Mouse (Mus musculus) gastrocnemius, adult 8-10 months (tissue): ENCODE data around the gene Pan2. TPM values are rescaled to one million over a fixed set of nuclear protein-coding genes. Genes with fewer than 3 reads are reported as not detected.
A peak's percentile ranks its signal among the peaks of the same experiment; 100 is the strongest.

ENCODE experiments used
- DNase-seq, 2 experiments: peaks; one replicate each; pipeline ENCODE4 v3.0.0; 2022; ENCODE audit warnings: low spot score in 2 of 2
- total RNA-seq, 4 experiments: library from RNA; stranded (reverse); gene quantifications; 2 replicates each; pipeline ENCODE4 v1.2.4; 2022

The Pan2 gene
- total RNA-seq, 4 experiments from 2014 or later = 2.6 to 3.9 (median 3.2) TPM

GRCm38 (mm10) chr10:128336195-128336594 lies 33.1 kb downstream of the Pan2 start:
- DNase-seq = no peak

DNA sequence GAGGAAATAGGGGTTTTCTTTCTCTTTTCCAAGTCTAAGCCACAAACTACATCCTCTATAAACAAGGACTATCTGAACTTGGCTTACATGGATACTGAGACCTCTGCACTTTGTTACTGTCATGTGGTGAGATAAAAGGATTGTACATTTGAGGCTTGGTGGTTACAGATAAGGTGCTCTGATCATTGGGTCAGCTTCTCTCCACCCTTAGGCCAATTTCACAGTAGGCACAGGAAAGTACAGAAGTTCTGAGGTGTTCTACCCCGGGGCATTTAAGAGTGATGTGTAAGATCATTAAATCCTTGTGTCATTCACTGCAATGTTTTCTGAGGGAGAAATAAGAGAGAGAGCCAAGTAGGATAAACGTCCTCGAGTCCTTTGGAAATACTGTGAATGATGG lies 33.5 kb downstream of the Pan2 start:
- DNase-seq = no peak

GRCm38 (mm10) chr10:128337306-128338181 lies 34.4 kb downstream of the Pan2 start, which contains the start of gene Cs:
Gene Cs, plus strand, starts transcription at chr10:128337734.
- peak; percentile 92 to 95 for DNase-seq

DNA sequence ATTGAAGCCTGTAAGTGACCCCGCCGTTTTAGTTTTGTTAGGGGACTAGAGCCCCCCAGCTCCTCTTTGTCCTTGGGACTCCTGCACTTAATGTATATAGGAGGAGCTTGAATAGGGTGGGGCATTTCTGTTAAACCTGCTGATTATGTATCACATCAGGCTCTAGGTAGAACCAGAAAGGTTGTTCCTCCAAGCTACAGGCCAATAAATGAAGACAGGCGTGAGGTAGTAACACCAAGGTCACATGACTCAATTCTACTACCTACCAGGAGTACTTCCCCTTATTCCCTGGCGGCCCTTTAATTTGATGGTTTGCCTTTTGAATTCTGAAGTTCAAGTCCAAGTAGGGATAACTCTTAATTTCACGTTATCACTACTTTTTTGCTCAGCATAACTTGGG lies 35.3 kb downstream of the Pan2 start:
- DNase-seq = no peak

DNA sequence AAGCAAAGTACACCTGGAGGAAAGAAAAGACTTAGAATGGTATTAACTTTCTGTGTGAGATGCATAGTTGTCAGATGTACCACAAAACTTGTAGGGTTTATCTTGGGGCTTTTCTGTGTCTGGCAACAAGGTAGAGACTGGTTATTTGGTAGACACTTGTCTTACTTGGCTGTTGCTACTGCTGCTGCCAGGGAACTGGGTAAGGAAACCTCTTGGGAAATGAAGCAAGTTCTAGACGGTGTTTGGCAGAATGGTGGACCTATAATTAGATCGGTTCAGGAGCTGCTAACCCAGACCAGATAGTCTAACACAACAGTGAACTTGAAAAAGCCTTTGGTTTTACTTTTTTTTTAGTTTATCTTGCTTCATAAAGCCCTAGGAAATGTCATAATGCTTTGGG lies 35.8 kb downstream of the Pan2 start:
- DNase-seq = no peak

DNA sequence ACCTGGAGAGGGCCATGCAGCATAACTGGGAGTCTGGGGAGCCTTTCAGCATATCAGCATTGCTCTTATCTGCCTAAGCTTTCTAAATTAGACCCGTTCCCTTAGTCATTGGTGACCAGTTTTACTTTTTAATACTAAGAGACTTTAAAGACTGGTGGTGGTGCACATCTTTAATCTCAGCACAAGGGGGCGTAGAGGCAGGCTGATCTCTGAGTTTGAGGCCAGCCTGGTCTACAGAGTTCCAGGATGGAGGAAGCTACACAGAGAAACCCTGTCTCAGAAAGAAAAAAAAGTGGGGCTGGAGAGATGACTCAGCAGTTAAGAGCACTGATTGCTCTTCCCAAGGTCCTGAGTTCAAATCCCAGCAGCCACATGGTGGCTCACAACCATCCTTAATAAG lies 37.1 kb downstream of the Pan2 start:
- no peak for DNase-seq

DNA sequence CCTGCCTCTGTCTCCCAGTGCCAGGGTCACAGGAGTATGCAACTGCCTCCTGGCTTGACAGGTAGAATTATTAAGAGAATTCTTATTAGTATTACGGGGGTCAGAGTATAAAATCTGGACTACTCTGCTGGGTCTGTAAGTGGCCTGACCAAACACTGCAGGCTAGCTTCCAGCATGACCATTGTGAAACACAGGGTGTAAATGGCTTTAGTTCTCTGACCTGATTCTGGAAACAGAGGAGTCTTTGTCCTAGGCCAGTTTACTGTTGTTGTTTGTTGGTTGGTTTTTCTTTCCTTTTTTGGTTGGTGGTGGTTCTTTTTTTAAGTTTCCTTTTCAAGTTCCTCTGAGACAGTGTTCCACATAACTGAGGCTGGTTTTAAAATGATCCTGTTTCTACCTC lies 40.3 kb downstream of the Pan2 start:
- DNase-seq = no peak

DNA sequence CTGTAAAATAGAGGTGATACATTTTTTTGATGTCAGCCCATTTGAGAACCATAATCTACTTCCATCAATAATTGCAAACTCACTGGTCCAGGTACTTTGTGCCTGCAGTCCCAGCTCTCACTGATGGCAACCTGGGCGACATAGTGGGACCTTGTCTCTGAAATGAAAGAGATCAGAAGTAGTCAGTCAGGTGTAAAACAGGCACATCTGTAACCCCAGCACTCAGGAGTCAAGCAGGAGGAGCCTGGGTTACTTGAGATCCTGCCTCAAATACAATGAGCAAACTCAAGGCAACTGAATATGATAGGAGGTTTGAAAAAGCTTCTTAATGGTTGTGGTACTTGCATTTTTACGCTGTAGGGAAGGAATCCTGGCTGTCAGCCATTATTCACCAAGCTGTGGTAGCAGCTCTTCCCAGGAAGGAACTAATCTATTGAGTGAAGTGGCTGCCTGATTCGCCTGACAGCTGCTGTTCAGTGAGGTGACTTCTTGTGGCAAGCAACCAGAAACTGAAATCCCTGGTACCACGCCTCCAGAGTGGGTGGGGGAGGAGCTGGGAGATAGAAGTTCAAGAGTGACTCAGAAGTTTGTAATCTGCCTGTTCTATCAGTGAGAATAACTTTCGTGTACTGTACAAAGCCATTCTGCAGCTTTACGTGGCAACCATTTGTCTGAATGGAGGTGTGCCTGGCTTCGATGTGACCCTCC lies 41.6 kb downstream of the Pan2 start:
- DNase-seq = peak; percentile 71 to 73

DNA sequence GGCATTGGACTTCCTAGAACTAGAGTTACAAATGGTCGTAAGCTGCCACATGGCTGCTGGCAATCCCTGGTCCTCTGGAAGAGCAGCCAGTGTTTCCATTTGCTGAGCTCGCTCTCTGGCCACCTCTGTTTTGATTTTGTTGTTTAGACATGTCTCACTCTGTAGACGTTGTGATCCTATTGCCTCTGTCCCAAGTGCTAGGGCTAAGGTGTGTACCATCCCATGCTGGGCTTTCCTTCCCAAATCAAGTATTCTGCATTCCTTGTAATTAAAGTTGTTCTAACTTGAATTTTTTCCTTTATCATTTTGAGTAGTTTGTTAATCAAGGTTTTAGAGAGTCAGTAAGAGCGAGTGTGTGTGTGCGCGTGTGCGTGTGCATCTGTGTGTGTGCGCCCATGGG lies 44.4 kb downstream of the Pan2 start:
- no peak for DNase-seq

- no peak for DNase-seq
These were observed 55.7 kb downstream of the Pan2 start for GRCm38 (mm10) chr10:128358796-128359195.

GRCm38 (mm10) chr10:128359226-128359625 lies 56.1 kb downstream of the Pan2 start:
- DNase-seq = no peak

- DNase-seq = no peak
These were observed 58.7 kb downstream of the Pan2 start for GRCm38 (mm10) chr10:128361836-128362235.

- DNase-seq = no peak
These were observed 59.4 kb downstream of the Pan2 start for GRCm38 (mm10) chr10:128362568-128362967.

- no peak for DNase-seq
These were observed 64.8 kb downstream of the Pan2 start for GRCm38 (mm10) chr10:128367899-128368401.

DNA sequence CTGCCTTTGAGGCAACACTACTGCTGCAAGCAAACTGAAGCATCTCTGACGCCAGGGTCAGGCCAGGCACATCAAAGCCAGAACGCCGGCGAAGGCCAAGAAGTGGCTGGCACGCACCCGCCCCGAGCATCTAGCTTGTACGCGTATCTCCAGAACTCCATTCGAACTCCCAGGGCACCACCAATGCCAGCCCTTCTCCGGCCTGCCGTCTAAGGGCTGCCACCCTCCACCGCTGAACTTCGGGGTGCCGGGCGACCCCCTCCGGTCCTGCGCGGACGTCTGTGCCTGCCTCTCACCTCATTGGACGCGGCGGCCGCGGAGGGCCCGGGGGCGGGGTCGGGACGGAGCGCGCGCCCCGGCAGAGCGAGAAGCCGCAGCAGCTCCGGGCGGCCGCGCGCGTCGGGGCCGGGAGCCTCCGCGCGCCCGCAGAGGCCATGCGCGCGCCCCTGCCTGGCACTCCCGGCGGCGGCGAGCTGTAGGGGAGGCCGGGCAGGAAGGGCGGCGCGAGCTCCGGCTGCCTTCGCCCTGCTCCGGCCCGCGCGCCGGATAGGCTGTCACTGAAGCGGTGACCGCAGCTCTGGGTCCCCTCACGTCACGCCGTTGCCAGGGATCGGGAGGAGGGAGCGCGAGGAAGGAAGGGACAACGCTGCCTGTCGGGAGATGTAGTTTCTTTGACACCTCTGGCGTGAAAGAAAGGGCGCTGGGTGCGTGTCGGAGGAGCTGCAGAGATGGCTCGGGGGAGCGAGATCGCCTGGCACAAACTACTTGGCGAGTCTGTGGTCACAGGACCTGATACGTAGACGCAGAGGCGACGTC lies 65.5 kb downstream of the Pan2 start, which contains the start of gene Coq10a:
Gene Coq10a, minus strand, starts transcription at position 596 of the 816 bp plus-strand sequence.
- DNase-seq = peak; percentile 88 to 93

- DNase-seq = no peak
These were observed 66.0 kb downstream of the Pan2 start for GRCm38 (mm10) chr10:128369218-128369543.

DNA sequence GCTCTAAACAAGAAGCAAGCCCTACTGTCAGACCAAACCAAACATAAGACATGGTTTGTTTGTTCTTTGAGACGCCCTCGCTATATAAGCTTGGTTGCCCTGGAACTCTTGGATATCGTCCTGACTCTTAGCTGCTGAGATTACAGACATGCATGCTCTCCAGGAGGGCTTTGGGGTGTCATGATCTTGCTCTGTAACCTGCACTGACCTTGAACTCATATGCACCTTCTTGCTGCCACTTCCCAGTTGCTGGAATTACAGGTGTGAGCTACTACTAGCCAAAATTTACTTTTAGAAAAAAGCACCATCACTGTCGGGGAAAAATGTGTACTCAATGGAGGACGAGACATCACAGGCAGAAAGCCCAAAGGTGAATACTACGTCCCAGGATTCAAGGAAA lies 66.5 kb downstream of the Pan2 start:
- no peak for DNase-seq

DNA sequence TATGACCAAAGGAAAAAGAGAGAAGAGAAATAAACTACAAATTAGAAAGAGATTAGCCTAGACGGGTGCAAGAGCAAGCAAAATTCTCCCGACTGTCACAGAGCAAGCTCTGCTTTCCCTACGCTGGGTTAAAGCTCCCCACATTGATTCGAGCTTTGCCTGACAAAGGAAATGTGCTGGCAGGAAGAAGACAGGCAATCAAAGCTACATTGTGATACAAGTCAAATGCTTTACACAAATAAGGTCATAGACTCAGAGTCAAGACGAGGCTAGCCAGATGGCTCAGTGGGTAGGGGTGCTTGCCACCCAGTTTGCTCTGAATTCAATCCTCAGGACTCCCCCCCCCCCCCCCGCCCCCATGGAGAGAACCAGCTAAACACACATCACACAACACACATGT lies 66.9 kb downstream of the Pan2 start:
- no peak for DNase-seq

DNA sequence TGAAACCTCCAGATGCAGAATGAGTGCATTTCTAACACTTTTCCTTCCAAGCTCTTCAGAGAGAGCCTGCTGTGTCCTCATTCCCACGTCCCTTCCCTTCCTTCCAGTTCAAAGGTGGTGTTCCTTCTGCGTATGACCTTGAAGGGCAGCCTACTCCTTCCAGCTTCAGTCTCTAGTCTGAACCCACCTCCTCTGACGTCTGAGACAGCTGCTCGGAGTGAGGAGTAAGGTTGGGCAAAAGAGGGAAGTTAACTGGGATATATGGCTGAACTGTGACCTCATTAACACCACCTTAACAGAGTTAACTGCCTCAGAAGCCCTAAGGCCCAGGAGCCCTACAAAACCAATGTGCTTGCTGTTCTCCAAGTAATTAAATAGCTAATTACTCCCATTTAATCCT lies 67.5 kb downstream of the Pan2 start:
- no peak for DNase-seq
